Mouse (Mus musculus): Measurements from ENCODE around the gene Emc8. TPM values are rescaled to one million over a fixed set of nuclear protein-coding genes. Genes with fewer than 3 reads are reported as not detected.

Gene Emc8
- polyA plus RNA-seq, 2 experiments from 2014 or later = 60.2 to 68.0 TPM

DNA sequence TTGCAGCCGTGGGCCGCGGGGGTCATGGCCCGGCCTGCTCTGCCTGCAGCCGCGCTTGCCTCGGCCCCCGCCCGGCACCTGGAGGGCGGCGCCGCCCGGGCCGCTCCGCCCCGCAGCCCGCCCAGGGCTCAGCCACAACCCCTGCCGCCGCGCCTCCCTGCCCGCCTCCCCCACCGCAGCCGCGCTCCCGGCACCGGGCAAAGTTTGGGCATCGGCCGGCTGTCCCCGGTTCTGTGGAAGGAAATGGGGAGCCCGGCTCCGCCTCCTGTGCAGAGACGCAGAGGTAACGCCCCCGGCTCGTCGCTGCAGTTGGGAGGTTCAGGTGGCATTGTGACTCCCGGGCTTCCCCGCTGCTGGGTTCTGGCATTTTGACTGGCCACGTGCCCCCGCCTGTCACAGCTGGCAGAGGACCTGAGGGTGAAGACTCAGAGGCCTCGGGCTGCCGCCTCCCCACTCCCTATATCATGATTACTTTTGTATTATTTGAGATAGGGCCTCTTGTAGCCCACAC lies 34.0 kb downstream of the Emc8 start:
- peak; percentile 78 for ATAC-seq

DNA sequence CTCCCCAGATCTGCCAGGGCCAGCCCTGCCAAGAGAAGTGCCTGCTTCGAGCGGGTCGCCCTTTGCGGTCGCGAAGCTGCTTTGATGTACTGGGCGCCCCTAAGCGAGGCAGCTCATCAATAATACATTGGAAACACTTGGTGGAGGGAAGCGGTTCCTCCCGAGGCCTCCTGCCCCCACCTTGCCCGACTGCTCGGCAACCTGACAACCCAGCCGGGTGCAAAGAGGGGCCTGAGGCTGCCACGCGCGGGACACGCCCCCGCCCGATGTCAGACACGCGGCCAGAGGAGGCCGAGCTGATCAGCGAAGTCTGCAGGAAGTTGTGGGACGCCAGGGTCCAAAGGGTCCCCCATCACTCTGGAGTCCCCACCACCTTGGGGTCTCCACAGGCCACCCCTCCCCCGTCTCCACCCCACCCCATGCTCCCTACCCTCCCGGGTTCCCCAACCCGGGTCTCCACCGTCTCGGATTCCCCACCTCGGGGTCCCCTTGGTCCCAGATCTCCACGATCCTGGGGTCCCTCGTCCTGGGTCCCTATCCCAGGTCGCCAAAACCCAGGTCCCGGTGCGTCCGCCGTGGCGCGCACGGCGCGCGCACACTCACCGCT lies 34.6 kb downstream of the Emc8 start:
- ATAC-seq = no peak

DNA sequence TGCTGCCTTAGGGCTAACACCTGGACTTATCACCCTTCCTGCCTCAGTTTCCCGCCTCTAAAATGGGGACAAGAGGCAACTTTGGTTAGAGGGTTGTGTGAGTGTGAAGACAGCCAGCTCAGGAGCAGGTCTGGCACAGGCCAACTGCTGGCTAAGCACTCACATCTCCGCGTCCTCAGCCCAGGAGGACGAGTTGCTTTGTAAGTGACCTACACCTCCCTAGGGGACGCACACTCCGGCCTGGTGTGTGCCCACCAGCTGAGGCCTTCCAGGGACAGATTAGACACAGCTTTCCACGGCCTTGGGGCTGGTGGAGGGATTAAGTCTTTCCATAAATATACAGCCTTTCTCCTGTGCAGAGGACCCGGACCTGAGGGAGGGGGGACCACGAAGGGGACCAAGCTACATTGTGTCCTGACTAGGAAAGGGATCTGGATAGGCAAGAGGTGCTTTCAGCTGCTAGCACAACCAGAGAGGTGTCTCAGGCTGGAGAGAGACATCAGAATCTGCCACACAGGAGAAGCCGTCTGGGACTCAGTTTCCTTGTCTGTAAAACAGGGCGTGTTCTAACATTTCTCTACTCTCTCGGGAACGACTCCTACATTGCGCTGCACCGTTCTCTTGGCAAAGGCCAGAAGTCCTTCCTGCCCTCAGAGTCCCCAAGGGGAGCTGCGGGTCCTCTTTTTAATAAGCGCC lies 35.3 kb downstream of the Emc8 start:
- ATAC-seq = no peak

DNA sequence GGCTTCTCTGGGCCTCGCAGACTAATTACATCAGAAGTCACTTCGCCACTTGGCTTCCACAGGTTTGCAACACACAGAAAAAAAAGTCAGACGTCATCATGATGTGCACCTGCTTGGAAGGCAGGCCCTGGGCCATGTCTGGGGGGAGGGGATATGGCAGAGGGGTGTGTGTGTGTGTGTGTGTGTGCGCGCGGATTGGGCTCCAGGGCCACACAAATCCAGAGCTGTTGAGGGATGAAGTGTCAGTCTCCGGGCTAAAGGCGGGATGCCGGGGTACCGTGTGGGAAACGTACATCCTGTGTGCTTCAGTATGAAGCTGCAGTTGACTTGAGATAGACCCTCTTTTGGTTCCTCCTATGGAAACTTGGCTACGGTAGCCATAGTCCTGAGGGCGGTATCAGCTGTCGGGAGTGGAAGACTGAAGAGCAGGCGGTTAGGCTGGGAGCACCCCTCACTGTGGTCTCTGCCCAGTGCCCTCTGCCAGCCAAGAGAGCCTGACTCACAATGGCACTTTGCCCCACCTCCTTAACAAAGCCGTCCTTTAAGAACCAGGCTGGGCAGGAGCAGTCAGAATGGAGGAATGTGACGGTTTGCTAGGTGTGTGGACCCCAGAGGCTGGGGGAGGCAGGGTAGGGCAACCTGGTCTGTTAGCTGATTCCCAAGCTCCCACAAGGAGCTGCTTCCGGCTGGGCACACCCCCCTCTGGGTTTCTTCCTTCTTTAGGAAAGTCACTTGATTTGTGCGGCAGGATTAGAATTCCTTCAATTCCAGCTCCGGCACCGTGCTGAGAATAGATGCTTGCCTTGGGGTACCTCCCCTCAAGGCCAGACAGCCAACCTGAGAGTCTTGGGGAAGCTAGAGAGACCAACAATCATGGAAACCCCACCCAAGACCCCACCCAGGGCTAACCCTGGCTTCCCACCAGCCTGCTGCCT lies 36.7 kb downstream of the Emc8 start:
- ATAC-seq = no peak

DNA sequence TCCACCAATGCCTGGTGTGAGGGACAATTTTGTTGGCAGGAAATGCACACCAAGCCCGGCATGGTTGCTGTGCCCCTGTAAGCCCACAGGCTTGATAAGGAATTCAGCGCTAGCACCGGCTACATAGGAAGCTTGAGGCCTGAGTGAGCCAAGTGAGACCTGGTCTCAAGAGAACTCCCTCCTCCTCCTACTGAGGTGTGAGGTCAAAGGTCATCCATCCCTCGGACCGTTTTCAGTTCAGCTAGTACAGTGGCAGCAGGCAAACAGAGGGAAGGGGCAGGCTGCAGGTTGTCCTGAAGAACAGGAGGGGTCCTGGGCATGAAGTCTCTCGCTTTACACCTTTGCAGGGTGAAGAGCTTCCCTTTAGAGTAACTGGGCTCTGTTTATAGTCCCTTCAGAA lies 37.5 kb downstream of the Emc8 start:
- ATAC-seq = no peak

DNA sequence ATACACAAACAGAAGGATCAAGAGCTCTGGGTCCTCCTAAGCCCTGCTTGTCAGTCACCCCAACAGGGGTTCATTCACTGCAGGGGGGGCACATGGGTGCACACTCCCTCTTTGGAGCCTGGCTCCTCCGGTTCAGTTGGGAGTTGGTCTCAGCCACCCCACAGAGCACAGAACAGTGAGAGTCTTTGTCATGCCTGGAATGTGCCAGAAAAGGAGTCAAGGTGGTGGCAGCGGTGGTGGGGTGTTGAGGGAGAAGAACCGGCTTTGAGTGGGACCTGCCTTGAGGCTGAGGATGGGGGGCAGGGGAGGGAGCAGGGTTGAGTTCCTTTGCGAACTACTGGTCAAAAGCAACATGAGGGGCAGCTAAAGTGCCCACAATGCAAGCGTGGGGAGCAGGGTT lies 38.3 kb downstream of the Emc8 start:
- ATAC-seq = no peak

DNA sequence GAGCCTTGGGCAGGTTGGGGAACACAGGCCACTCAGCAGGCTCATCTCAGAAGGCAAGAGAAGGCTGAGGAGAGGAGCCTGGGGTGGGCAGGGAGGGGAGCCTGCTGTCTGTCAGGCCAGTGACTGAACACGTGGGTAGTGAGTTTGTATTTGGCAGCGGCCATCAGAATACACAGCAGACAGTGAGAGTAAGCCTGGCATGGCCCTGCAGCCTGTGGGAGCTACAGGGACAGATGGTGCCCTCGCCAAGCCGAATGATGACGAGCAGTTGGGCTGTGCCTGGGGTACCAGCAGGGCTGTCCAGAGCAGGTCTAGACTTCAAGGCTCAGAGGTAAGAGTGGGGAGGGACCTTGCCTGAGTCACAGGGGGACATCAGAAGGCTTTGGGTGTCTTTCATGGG lies 41.1 kb downstream of the Emc8 start:
- no peak for ATAC-seq

DNA sequence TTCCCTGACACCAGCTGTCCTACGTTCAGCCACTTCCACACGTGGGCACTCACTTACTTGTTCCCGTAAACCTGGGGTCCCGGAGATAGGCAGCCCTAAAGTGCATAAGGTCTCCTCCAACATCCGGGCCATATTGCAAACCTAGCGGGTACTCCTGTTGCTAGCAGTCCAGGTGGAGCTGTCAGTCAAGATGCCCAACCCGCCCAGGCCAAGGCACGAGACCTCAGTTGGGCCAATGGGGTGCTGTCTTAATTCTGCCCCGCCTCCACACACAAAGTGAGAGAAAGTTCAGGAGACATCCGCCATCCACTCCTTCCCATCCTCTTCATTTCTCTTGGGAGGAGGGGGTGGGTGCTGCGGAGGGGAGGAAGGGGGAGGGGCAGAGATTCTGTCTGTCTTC lies 41.9 kb downstream of the Emc8 start:
- no peak for ATAC-seq

DNA sequence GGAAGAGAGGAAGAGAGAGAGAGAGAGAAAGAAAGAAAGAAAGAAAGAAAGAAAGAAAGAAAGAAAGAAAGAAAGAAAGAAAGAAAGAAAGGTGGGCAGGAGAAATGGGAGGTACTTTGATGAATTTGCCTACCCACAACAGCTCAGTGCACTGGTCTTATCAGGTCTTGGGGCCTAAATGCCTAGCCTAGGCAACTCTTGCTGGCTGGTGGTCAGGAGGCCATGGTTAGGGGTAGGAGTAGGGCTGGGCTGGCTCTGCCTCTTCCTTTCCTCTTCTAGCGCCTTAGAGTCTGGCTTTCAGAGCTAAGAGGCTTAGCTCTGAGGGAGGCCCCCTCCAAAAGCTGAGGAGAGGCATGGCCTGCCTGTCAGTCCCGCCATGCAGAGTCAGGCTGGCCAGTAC lies 44.8 kb downstream of the Emc8 start:
- ATAC-seq = no peak

DNA sequence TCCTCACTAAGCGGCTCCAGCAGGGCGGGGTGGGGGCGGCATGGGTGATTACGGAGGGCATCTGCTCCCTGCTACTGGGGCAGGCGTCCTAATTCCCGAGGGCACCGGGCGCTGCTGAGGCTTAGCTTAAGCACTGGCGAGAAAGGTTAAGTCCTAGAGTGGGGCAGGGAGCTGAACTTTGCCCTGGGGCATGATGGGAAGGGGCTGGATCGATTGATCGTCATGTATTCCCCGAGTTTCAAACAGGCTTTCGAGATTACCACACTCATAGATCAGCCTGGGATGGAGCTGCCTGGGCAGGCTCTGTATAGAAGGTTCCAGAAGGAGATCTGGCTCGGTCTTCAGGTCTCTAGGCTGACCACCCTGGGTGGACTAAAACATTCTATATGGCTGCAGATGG lies 46.2 kb downstream of the Emc8 start:
- no peak for ATAC-seq

DNA sequence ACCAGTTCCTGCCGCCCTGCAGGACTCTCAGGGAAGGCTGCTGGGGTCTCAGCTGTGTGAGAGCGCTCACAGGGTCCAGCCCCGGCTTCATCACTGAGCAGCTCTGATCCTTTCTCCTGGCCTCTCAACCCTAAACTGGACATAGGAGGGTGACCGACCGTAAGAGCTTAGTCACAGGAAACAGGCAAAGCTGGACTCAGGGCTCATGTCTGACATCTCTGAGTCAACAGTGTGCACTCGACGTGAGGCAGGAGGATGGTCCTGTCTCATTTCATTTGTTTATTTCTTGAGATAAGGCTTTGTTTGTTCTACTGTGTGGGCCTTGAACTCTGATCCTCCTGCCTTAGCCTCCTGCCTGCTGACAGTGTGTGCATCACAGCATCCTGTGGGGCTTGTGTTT lies 47.9 kb downstream of the Emc8 start:
- no peak for ATAC-seq

DNA sequence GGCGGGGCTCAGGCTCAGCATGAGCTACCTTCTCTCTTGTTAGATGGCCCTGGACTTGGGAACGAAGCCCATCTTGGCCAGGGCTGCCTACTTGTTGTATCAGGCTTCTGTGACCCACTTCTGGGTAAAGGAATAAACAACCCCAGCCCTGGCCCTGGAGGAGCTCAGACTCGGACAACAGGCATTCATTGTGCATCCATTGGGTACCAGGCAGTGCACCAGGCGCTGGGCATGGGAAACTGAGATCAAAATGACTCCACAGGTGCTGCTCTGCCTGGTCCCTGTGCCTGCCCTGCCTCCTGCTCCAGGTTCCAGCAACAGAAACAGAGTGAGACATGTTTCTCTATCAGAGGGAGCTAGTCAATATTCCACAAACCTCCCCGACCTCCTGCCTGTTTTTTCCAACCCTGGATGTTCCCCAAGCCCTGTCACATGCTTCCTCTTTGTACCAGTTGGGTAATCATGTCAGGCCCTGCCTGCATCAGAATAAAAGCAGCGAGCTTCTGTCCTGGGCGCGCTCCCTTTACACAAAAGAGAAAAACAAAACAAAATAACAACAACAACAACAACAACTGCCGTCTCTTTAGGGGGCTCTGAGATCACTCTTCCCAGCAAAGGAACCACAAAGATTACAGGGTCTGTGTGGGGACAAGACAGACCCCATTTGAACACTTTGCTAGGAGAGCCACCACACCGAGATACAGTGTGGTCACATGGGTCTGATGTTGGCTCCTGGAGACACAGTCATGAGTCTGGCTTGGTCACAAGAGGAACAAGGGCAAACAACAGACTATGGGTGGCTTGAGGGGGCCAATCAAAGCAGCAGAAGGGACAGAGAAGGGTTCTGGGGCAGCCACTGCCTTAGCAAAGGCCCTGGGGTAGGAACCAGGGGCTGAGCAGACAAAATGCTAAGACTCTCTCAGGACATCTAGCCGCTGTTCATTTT lies 48.9 kb downstream of the Emc8 start:
- no peak for ATAC-seq

DNA sequence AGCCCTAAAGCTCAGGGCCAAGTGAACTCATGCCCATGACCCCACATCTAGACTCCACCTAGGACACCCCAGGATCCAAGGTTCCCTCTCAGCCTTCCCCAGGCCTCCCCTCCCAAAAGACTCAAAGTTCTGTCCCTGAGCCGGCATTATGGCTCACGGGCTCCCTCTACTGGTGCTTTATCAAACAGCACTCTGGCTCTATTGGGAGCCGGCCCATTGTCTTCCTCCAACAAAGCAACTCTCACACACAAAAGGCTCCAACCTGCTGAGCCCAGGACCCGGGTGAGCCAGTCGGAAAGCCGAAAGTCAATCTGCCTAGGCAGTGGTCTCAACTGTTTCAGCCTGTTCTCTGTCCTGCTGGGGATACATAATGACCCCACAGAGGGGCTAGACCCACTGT lies 50.3 kb downstream of the Emc8 start:
- ATAC-seq = peak; percentile 52

DNA sequence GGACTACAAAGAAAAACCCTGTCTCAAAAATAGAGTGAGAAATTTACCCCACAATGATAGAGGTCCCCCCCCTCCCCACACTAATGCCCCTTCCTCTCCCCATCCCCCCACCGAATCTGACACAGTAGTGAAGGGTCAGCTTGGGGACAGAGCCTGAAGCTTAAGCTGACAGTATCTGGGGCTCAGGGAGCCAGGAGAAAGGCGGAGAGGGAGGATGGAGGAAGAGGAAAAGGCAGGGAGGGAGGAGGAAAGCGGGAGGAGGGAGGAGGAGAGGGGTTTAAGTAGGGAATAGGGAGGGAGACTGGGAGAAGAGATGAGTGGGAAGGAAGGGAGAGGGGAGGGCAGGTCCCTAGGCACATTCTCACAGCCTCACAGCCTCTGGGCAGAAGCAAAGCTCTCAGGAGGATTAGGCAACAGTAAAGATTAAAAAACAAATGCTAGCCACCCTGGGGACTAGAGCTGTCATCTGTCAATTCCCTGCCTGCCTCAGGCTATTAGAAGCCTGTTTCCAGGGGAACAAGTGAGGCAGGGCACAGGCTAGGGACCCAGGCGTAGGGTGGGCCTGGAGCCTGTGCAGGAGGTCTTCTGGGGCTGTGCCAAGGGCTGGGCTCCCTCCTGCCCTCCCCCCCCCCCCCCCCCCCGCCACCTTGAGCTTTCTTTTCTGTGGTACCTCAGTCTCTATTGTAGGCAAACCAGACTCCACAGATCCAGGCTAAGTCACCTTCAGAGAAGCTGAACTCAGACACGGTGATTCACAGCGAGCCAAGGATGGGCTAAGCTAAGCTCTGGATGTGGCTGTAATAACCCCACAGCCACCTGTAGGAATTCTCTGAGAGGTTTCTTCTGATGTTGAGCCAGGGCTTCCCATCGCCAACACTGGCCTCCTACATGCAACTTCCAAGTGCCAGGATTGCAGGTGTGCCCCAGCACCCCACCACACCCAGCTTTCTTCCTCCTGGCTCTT lies 51.4 kb downstream of the Emc8 start:
- ATAC-seq = no peak

DNA sequence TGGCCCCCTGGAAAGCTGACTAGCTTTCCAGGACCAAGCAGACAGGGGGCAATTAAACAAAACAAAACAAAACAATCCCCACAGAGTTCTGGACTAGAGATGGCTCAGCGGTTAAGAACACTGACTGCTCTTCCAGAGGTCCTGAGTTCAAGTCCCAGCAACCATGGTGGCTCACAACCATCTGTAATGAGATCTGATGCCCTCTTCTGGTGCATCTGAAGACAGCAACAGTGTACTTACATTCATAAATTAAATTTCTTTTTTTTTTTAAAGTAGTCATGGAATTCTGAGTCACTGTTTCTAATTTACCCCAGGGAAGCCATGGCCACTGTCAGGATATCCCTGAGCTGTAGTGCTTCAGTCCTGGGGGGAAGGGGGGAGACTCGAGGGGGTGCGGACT lies 53.9 kb downstream of the Emc8 start:
- ATAC-seq = no peak

DNA sequence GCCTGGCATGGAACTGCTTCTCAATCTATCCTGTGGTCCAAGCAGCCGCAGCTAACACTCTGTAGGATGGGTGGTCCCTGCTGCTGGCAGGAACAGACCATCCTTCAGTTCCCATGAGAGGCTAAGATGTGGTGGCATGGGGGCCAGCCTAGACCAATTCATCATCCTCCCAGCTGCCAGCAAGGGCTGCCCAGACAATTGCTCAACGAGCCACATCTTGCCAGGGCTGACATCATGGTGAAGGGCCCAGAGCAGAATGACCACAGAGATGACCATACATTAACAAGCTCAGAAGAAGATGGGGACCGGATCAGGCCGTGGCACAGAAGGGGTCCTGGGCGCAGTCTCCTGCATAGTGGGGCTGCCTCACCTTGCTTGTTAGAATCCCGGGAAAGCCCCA lies 57.5 kb downstream of the Emc8 start:
- no peak for ATAC-seq

DNA sequence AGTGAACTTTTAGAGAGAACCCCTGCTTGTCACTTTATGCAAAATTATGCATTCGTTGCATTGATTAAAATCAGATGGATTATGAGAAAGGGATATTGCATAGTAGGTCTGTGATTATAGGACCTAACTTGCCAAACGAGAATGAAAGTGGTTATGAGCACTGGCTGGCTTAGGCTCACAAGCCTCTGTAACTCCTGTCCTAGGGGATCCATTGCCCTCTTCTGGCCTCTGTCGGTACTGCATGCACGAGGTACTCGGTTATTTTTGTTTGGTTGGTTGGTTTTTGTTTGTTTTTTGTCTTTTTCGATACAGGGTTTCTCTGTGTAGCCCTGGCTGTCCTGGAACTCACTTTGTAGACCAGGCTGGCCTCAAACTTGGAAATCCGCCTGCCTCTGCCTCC lies 60.5 kb downstream of the Emc8 start:
- peak; percentile 77 for ATAC-seq

DNA sequence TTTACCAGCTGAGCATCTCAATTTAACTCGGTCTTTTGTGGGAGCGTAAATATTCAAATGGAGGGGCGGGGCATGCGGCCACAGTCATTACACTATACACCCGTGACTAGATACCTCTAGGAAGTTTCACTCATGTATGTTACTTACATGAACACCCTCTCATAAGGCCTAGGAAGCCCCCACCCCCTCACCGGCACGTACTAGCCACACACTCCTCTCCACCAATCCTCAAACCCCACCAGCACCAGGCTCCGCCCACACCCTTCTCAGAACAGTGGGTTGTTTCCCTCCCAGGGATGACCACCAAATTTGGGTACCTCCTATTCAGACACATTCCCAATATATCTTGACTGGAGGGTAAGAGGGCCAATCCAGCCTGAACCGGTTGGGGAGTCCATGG lies 60.9 kb downstream of the Emc8 start:
- ATAC-seq = no peak

Data from activated CD4-positive, CD25-positive, alpha-beta regulatory T cell, adult 4 months (primary cell).